Comparison of ENCODE assay signal across 8 mouse cellular contexts in genomic region chr11:69058729-69059356, GRCm38 (mm10). TPM values are rescaled to one million over a fixed set of nuclear protein-coding genes. Genes with fewer than 3 reads are reported as not detected.
DNase-seq lines count a peak whose midpoint lies in the region; ATAC-seq lines count a peak whose summit lies in the region.

No protein-coding gene starts in this region.

- peaks cover 5% of the 10 kb centered on the region; the same call in 1 of the 2 replicates for H3K36me3 ChIP-seq in limb, embryonic 15.5 days

- peak; percentile 8; the same call in 1 of the 2 replicates for ATAC-seq in limb, embryonic 15.5 days (ENCODE audit: insufficient number of reproducible peaks, low FRiP score, low TSS enrichment, low read depth)

- no peaks in the 10 kb centered on the region for H3K9me3 ChIP-seq in limb, embryonic 15.5 days

- H3K27me3 ChIP-seq in limb, embryonic 15.5 days, result no peaks in the 10 kb centered on the region

- H3K9ac ChIP-seq in limb, embryonic 15.5 days, result peak overlapping the region; percentile 58

- DNase-seq in cerebellum, adult 9-10 months, result peak; percentile 64
- no peak for DNase-seq in cerebellum, adult 8-10 months
- peak; percentile 31 for DNase-seq in thymus, postnatal 14 days
- no peak for DNase-seq in thymus, postnatal 36 days
- DNase-seq in yolk sac, embryonic 10.5 days (ENCODE audit: low spot score), result no peak
- DNase-seq in adrenal gland, adult 8-10 months, result no peak
- DNase-seq in thymus, postnatal 0 days (ENCODE audit: low spot score), result no peak

- peak overlapping the region; percentile 85 for H3K27ac ChIP-seq in limb, embryonic 15.5 days

- H3K4me3 ChIP-seq in limb, embryonic 15.5 days, result peak overlapping the region; percentile 96

- WGBS in limb, embryonic 15.5 days, result 1% methylated on average over 19 of the region's 19 CpGs

- peak overlapping the region; percentile 64 for H3K4me2 ChIP-seq in limb, embryonic 15.5 days

- peaks cover 27% of the 10 kb centered on the region for H3K4me1 ChIP-seq in limb, embryonic 15.5 days

RNA-seq across cellular contexts. Expression of gene Borcs6, which starts 0.7 kb away (rescaled TPM):
- 12.9 and 13.7 TPM in 2 replicates for polyA plus RNA-seq in limb, embryonic 15.5 days (2015; fragmentation: Nextera tagmentation; extraction: Ambion mirVana)
- total RNA-seq in adrenal gland, adult 8-10 months (2022), result 10 to 100 TPM; 29.8 to 33.9 (median 31.5) TPM
- 9.8 and 12.4 TPM in 2 replicates for polyA plus RNA-seq in thymus, postnatal 0 days (2015; fragmentation: Nextera tagmentation; extraction: Ambion mirVana)

RNA-seq across cellular contexts. Expression of gene Tmem107, which starts 11.8 kb away (rescaled TPM):
- 64.8 and 65.5 TPM in 2 replicates for polyA plus RNA-seq in limb, embryonic 15.5 days (2015; fragmentation: Nextera tagmentation; extraction: Ambion mirVana)
- total RNA-seq in adrenal gland, adult 8-10 months (2022), result 10 to 100 TPM; 13.1 to 28.3 (median 19.4) TPM
- 29.8 and 33.2 TPM in 2 replicates for polyA plus RNA-seq in thymus, postnatal 0 days (2015; fragmentation: Nextera tagmentation; extraction: Ambion mirVana)

RNA-seq across cellular contexts. Expression of gene Aurkb, which starts 13.4 kb away (rescaled TPM):
- polyA plus RNA-seq in limb, embryonic 15.5 days (2015; fragmentation: Nextera tagmentation; extraction: Ambion mirVana), result 111 and 121 TPM in 2 replicates
- total RNA-seq in adrenal gland, adult 8-10 months (2022), result 1 to 10 TPM; 1.7 to 2.9 (median 2.3) TPM
- polyA plus RNA-seq in thymus, postnatal 0 days (2015; fragmentation: Nextera tagmentation; extraction: Ambion mirVana), result 134 and 154 TPM in 2 replicates

RNA-seq across cellular contexts. Expression of gene Vamp2, which starts 29.4 kb away (rescaled TPM):
- polyA plus RNA-seq in limb, embryonic 15.5 days (2015; fragmentation: Nextera tagmentation; extraction: Ambion mirVana), result 95.0 and 103 TPM in 2 replicates
- 100 to 1,000 TPM; 118 to 221 (median 178) TPM for total RNA-seq in adrenal gland, adult 8-10 months (2022)
- 35.9 and 38.5 TPM in 2 replicates for polyA plus RNA-seq in thymus, postnatal 0 days (2015; fragmentation: Nextera tagmentation; extraction: Ambion mirVana)

RNA-seq across cellular contexts. Expression of gene Per1, which starts 36.2 kb away (rescaled TPM):
- polyA plus RNA-seq in limb, embryonic 15.5 days (2015; fragmentation: Nextera tagmentation; extraction: Ambion mirVana), result 24.3 and 28.9 TPM in 2 replicates
- total RNA-seq in adrenal gland, adult 8-10 months (2022), result 100 to 1,000 TPM in 1 of 4 experiments, 10 to 100 TPM in 3; 30.0 to 119 (median 51.6) TPM
- 3.5 and 4.7 TPM in 2 replicates for polyA plus RNA-seq in thymus, postnatal 0 days (2015; fragmentation: Nextera tagmentation; extraction: Ambion mirVana)

Comparison
In these comparisons a context has a peak if more than half of its experiments do, and no peak if none do; other contexts are left out.
1. DNase-seq: peak in cerebellum, adult 9-10 months (single experiment) and thymus, postnatal 14 days (single experiment); none in cerebellum, adult 8-10 months (single experiment), thymus, postnatal 36 days (0 of 2), yolk sac, embryonic 10.5 days (single experiment), adrenal gland, adult 8-10 months (single experiment) and thymus, postnatal 0 days (single experiment).